Mouse (Mus musculus) kidney, embryonic 15.5 days (tissue): ENCODE measurements at regions not wholly inside any gene's neighbourhood (a gene's known extent, or its start where the extent isn't known, plus 50 kb on each side); places are given as distances from the start of the nearest gene placed in this dataset.

Experiments
- ATAC-seq: fragments of 200-750 bp; cut with Nextera tagmentation; replicated peaks from 2 replicates; pipeline ENCODE4 v1.8.0; 2017; ENCODE audit warnings: moderate TSS enrichment; ENCODE audit not compliant: low FRiP score
- H3K27ac ChIP-seq: fragments of 300-500 bp; sonication (generic); 2 replicates; pipeline ENCODE4 v1.5.1; 2015; ENCODE audit warnings: mild to moderate bottlenecking, inconsistent platforms
- H3K27me3 ChIP-seq: fragments of 300-500 bp; sonication (generic); 2 replicates; pipeline ENCODE4 v1.6.1; 2015; ENCODE audit warnings: inconsistent platforms
- H3K36me3 ChIP-seq: fragments of 300-500 bp; sonication (generic); 2 replicates; pipeline ENCODE4 v1.6.1; 2015; ENCODE audit warnings: inconsistent platforms
- H3K4me1 ChIP-seq: fragments of 300-500 bp; sonication (generic); 2 replicates; pipeline ENCODE4 v1.6.1; 2015; ENCODE audit warnings: inconsistent platforms
- H3K4me2 ChIP-seq: fragments of 300-500 bp; sonication (generic); 2 replicates; pipeline ENCODE4 v1.6.1; 2015; ENCODE audit warnings: moderate library complexity, mild to moderate bottlenecking, inconsistent platforms
- H3K4me3 ChIP-seq: fragments of 300-500 bp; sonication (generic); replicated peaks from 2 replicates; pipeline ENCODE4 v1.5.1; 2015; ENCODE audit warnings: mild to moderate bottlenecking, inconsistent platforms
- H3K9ac ChIP-seq: fragments of 300-500 bp; sonication (generic); 2 replicates; pipeline ENCODE4 v1.6.1; 2015; ENCODE audit warnings: mild to moderate bottlenecking, inconsistent platforms
- H3K9me3 ChIP-seq: fragments of 300-500 bp; sonication (generic); replicated peaks from 2 replicates; pipeline ENCODE4 v1.6.1; 2016; ENCODE audit warnings: inconsistent platforms
- WGBS: fragments of 180-500 bp; shearing (Covaris S2); methylation state at CpG from one replicate; pipeline ENCODE4 v1.1.7; 2015; ENCODE audit warnings: mixed read lengths; 5-methylcytosine and 5-hydroxymethylcytosine counted together

- Histone ChIP-seq H3K27ac (no peak overlapping the region), H3K9me3 (no peaks in the 10 kb centered on the region), H3K4me3 (no peak overlapping the region), H3K27me3 (no peaks in the 10 kb centered on the region), H3K4me1 (no peaks in the 10 kb centered on the region), H3K36me3 (no peaks in the 10 kb centered on the region), H3K4me2 (no peak overlapping the region), H3K9ac (no peak overlapping the region)
- WGBS, result 85% methylated on average over 4 of the region's 4 CpGs
- no peak for ATAC-seq
These were observed 275.2 kb upstream of the Xrcc4 start for GRCm38 (mm10) chr13:90364518-90365027.

- no peaks in the 10 kb centered on the region for H3K9me3 ChIP-seq
- no peaks in the 10 kb centered on the region for H3K36me3 ChIP-seq
- H3K4me1 ChIP-seq, result no peaks in the 10 kb centered on the region
- H3K4me2 ChIP-seq, result no peak overlapping the region
- no peak overlapping the region for H3K27ac ChIP-seq
- H3K27me3 ChIP-seq, result no peaks in the 10 kb centered on the region
- no peak for ATAC-seq
- H3K4me3 ChIP-seq, result no peak overlapping the region
- 66% methylated on average over 10 of the region's 10 CpGs for WGBS
- no peak overlapping the region for H3K9ac ChIP-seq
These were observed 270.6 kb upstream of the Xrcc4 start for GRCm38 (mm10) chr13:90359861-90360601.

DNA sequence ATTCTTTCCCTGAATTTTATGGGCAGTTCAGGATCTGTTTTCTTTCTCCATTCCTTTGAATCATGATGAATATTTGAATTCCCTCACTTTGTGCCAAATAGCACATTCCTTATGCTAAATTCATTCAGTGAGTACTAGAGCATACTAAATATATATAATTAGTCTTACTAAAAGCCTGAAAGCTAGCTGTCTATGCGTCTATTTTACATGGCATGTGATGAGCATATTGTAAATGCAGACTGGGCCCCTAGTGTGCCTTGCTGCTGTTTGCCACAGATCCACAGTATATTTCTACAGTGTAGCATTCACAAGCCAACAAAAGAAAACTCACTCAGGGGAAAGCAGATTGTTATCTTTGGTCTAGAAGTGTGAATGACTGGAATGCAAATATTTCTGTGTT is 268.7 kb upstream of the Xrcc4 start:
- no peak overlapping the region for H3K27ac ChIP-seq
- ATAC-seq, result no peak
- H3K9ac ChIP-seq, result no peak overlapping the region
- 78% methylated on average over 1 of the region's 1 CpGs for WGBS
- H3K27me3 ChIP-seq, result no peaks in the 10 kb centered on the region
- H3K4me1 ChIP-seq, result no peaks in the 10 kb centered on the region
- no peaks in the 10 kb centered on the region for H3K9me3 ChIP-seq
- no peak overlapping the region for H3K4me3 ChIP-seq
- H3K4me2 ChIP-seq, result no peak overlapping the region
- H3K36me3 ChIP-seq, result no peaks in the 10 kb centered on the region

GRCm38 (mm10) chr13:90355602-90356001 is 266.2 kb upstream of the Xrcc4 start:
- Histone ChIP-seq H3K9me3 (no peaks in the 10 kb centered on the region), H3K27me3 (no peaks in the 10 kb centered on the region), H3K36me3 (no peaks in the 10 kb centered on the region), H3K4me3 (no peak overlapping the region), H3K27ac (no peak overlapping the region), H3K9ac (no peak overlapping the region), H3K4me1 (no peaks in the 10 kb centered on the region), H3K4me2 (no peak overlapping the region)
- 96% methylated on average over 1 of the region's 1 CpGs for WGBS
- no peak for ATAC-seq

DNA sequence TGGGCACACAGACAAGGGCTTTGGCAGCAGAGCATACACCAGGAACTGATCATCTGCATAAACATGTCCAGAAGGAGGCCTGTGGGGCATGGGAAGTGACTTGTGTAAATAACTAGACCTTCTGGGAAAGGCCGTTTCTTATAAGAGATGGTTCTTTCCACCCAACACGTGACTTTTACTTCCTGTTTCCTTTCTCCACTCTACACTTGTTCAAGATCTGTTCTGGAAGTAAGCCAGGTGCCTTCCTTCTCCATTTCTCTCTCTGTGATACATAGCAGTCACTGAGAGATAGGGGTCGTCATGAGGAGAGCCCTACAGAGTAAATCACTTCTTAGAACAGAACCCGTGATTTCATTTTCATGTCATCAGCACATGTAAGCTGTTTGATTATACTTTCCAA is 253.4 kb upstream of the Xrcc4 start:
- 60% methylated on average over 4 of the region's 4 CpGs for WGBS
- ATAC-seq, result no peak
- no peak overlapping the region for H3K9ac ChIP-seq
- H3K4me3 ChIP-seq, result no peak overlapping the region
- no peaks in the 10 kb centered on the region for H3K27me3 ChIP-seq
- H3K4me2 ChIP-seq, result no peak overlapping the region
- H3K4me1 ChIP-seq, result no peaks in the 10 kb centered on the region
- H3K36me3 ChIP-seq, result no peaks in the 10 kb centered on the region
- no peak overlapping the region for H3K27ac ChIP-seq
- no peaks in the 10 kb centered on the region for H3K9me3 ChIP-seq

GRCm38 (mm10) chr13:90341597-90342212 is 252.3 kb upstream of the Xrcc4 start:
- Histone ChIP-seq H3K27ac (no peak overlapping the region), H3K9me3 (no peaks in the 10 kb centered on the region), H3K4me2 (no peak overlapping the region), H3K4me3 (no peak overlapping the region), H3K9ac (no peak overlapping the region), H3K36me3 (no peaks in the 10 kb centered on the region), H3K27me3 (no peaks in the 10 kb centered on the region), H3K4me1 (no peaks in the 10 kb centered on the region)
- 75% methylated on average over 8 of the region's 8 CpGs for WGBS
- no peak for ATAC-seq

- Histone ChIP-seq H3K36me3 (no peaks in the 10 kb centered on the region), H3K4me2 (no peak overlapping the region), H3K9me3 (no peaks in the 10 kb centered on the region), H3K4me3 (no peak overlapping the region), H3K27me3 (no peaks in the 10 kb centered on the region), H3K27ac (no peak overlapping the region), H3K4me1 (no peaks in the 10 kb centered on the region), H3K9ac (no peak overlapping the region)
- WGBS, result 66% methylated on average over 2 of the region's 2 CpGs
- ATAC-seq, result no peak
These were observed 251.3 kb upstream of the Xrcc4 start for GRCm38 (mm10) chr13:90340647-90341160.

DNA sequence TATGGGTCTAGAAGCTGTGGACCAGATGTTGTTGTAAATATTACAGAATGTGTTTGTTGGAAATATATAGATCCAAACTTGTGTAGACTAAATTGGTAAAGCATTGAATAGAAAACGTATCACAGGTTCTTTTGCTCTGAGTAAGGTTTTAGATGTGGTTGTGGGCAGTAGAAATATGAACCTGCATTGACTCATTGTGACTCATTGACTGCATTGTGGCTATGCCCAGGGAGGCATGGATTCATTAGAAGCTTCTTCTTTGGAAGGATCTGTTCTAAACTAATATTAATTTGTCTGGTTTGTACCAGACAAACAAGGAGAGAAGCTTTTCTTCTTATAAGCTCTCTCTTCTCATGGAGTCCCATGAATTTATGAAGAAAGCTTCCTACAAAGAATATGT is 248.2 kb upstream of the Xrcc4 start:
- Histone ChIP-seq H3K9ac (no peak overlapping the region), H3K4me3 (no peak overlapping the region), H3K36me3 (no peaks in the 10 kb centered on the region), H3K4me1 (no peaks in the 10 kb centered on the region), H3K27me3 (no peaks in the 10 kb centered on the region), H3K27ac (no peak overlapping the region), H3K4me2 (no peak overlapping the region), H3K9me3 (no peaks in the 10 kb centered on the region)
- 90% methylated on average over 1 of the region's 1 CpGs for WGBS
- ATAC-seq, result no peak

GRCm38 (mm10) chr13:90335741-90336037 is 246.3 kb upstream of the Xrcc4 start:
- WGBS, result 51% methylated on average over 3 of the region's 3 CpGs
- Histone ChIP-seq H3K4me3 (no peak overlapping the region), H3K27me3 (no peaks in the 10 kb centered on the region), H3K4me1 (no peaks in the 10 kb centered on the region), H3K9ac (no peak overlapping the region), H3K4me2 (no peak overlapping the region), H3K9me3 (no peaks in the 10 kb centered on the region), H3K36me3 (no peaks in the 10 kb centered on the region), H3K27ac (no peak overlapping the region)
- no peak for ATAC-seq

DNA sequence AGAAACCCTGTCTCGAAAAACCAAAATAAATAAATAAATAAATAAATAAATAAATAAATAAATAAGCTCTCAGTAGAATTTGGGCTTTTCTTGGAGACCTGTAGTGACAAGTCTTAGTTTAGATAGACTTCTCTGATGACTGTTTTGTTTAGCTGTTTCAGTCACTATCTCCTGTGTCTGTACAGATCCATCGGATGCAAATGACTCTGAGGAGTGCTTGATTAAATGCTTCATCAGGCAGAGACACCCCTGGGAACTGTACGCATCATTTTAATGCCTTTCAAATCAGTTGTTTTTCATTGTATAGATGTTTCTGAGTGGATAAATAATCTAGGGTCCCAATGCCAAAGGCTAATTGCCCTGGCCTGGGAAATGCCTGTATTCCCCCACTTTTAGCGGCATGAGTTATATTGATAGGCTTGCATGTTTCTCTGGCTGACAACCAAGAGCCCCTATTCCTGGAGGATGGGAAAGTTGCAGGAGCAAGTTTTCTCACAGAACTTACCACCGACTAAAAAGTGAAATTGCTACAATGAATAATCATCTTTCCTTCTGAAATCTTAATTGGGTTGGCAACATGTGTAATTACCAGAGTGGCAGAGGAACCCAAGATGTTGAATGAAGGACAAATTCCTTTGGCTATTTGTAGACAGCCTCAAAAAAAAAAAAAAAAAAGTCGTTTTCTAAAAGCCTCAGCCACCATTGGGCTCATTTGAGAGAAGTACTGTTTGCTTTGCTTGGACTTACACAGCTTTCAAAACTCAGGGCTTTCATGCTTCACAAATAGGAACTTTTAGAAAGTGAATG is 245.7 kb upstream of the Xrcc4 start:
- no peak for ATAC-seq
- H3K9ac ChIP-seq, result no peak overlapping the region
- WGBS, result 53% methylated on average over 6 of the region's 6 CpGs
- no peak overlapping the region for H3K4me2 ChIP-seq
- no peak overlapping the region for H3K27ac ChIP-seq
- no peaks in the 10 kb centered on the region for H3K4me1 ChIP-seq
- no peak overlapping the region for H3K4me3 ChIP-seq
- H3K36me3 ChIP-seq, result no peaks in the 10 kb centered on the region
- no peaks in the 10 kb centered on the region for H3K9me3 ChIP-seq
- H3K27me3 ChIP-seq, result no peaks in the 10 kb centered on the region

- no peak for ATAC-seq
- no peak overlapping the region for H3K4me2 ChIP-seq
- H3K36me3 ChIP-seq, result no peaks in the 10 kb centered on the region
- no peak overlapping the region for H3K4me3 ChIP-seq
- no peak overlapping the region for H3K27ac ChIP-seq
- H3K9me3 ChIP-seq, result no peaks in the 10 kb centered on the region
- no peak overlapping the region for H3K9ac ChIP-seq
- H3K4me1 ChIP-seq, result no peaks in the 10 kb centered on the region
- H3K27me3 ChIP-seq, result no peaks in the 10 kb centered on the region
These were observed 244.9 kb upstream of the Xrcc4 start for GRCm38 (mm10) chr13:90334286-90334685.

DNA sequence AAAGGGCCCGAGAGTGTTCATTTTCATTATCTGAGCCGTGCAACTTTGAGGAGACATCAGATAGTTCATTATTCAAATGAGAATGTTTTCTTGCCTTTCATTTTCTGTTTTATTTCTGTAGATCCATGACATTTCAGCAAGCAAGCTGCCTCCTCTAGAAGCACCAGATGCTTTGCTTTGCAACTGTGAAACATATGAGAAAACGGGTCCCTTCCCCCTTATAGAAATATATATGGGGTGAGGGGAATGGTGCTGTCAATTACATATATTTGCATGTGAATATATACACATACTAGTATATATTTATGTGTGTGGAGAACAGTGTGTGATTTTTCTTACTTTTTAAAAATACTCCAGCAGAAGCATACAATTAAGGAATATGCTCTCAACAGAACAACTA is 235.8 kb upstream of the Xrcc4 start:
- Histone ChIP-seq H3K9ac (no peak overlapping the region), H3K4me3 (no peak overlapping the region), H3K36me3 (no peaks in the 10 kb centered on the region), H3K27me3 (no peaks in the 10 kb centered on the region), H3K4me1 (no peaks in the 10 kb centered on the region), H3K27ac (no peak overlapping the region), H3K4me2 (no peak overlapping the region), H3K9me3 (no peaks in the 10 kb centered on the region)
- WGBS, result 87% methylated on average over 3 of the region's 3 CpGs
- ATAC-seq, result no peak
